Mouse (Mus musculus) gastrocnemius, adult 8-10 months (tissue): ENCODE results near the gene Gm527. TPM values are rescaled to one million over a fixed set of nuclear protein-coding genes. Genes with fewer than 3 reads are reported as not detected.
A peak's percentile ranks its signal among the peaks of the same experiment; 100 is the strongest.

Experiments used
- DNase-seq, 2 experiments: peaks; one replicate each; pipeline ENCODE4 v3.0.0; 2022; ENCODE audit warnings: low spot score in 2 of 2
- total RNA-seq, 4 experiments: library from RNA; stranded (reverse); gene quantifications; 2 replicates each; pipeline ENCODE4 v1.2.4; 2022

Gene Gm527
- total RNA-seq = 1 to 10 TPM; 2.3 to 2.9 (median 2.6) TPM

DNA sequence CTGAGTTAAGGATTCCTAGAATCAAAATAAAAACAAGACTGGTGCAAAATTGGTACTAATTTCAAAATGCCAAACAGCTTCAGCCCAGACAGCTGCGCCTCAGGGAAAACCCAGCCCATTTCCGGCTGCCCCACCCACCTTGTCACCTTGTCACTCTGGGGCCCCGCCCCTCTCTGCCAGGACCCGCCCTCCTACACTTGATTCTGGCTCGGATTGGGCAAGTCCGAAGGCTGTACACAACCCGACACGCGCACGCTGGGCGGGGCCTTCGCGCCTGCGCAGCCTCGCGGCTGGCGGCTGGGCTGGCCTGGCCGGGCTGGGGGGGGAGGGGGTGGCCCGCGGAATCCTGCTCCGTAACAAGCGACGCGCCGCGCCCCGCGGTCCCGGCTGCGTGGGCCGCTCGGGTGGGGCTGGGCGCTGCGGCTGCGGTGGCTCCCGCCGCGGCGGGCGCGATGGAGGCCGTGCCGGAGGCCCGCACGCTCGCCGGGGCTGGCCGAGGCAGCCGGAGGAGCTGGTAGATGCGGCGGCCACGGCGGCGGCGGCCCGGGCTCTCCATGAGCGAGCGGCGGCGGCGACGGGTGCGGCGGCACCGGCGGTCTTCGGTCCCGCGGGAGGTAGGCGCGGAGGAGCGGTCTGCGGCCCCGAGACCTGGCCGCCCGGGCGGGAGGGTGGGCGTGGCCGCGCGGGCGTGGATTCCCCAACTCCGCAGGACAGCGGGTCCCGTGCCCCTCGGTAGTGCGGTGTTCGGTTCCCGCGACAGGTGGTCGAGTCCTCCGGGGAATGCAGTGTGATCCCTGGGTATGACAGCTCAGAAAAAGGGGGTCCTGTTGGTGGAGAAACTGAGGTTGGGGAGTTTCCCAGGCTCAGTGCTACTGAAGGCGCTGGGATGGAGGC, at the start of gene Gm527:
Gene Gm527, plus strand, starts transcription at position 329 of the 894 bp plus-strand sequence.
- peak; percentile 93 to 95 for DNase-seq

DNA sequence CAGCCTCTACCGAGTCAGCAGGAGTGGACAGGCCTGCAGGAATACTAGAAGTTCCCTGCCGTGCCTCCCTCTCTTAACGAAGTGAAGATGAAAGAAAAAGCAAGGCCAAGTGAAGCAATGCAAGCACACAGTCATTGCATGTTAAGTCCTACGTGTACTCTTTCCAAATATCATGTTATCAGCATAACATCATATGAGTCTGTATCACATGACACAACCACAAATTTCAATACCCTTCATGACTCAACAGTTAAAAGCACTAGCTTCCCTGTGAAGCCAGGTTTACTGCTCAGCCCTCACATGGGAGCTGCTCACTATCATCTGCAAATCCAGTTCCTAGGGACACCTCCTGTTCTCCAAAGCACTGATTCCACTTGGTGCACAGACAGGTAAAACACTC, 46.6 kb upstream of the Gm527 start:
- DNase-seq = no peak

DNA sequence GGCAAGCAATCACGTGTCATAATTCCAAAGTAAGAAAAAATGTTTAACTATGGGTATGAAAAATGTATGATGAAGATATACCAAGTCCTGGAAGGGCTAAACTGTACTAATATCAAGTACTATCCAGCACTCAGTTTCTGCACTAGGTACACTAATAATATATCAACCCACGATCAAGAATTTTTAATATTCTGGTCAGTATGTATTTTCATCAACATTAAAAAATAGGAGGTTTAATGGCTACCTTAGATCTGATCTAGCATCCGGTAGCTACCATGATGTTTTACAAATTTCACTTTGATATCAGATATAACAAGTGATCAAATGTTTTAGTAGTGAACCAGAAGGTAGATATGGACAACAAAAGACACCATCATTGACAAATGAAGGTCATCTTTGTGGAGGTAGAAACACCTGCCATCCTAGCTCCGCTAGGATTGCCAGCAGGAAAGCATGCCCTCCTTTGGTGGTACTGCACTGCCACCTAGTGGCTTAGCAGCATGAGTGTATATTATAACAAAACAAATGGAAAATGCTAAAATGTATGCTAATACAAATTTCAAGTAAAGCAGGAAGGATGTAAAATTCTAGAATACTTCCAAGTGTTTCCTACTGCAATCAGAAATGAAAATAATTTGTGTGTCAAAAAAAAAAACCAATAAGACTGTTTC, 20.5 kb upstream of the Gm527 start:
- DNase-seq = peak in 1 of 2 experiments; percentile 2

DNA sequence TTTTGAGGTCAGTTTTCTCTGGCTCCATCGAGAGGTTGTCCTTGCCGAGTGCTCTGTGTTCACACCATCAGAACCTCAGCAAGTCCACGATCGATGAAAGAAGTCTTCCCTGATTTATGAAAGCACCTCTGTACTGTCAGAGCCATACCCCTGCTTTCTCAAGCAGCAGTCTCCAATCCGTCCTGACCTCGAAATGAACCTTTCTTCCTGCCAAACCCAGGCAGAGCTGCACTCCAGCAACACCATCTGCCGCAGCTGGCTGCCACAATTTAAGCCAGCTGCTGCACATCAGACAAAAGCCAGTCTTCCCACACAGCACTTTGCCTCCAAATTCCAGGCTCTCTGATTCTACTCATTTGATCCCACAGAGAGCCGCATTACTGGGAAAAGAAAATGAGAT, 15.2 kb upstream of the Gm527 start:
- DNase-seq = peak; percentile 15 to 55

DNA sequence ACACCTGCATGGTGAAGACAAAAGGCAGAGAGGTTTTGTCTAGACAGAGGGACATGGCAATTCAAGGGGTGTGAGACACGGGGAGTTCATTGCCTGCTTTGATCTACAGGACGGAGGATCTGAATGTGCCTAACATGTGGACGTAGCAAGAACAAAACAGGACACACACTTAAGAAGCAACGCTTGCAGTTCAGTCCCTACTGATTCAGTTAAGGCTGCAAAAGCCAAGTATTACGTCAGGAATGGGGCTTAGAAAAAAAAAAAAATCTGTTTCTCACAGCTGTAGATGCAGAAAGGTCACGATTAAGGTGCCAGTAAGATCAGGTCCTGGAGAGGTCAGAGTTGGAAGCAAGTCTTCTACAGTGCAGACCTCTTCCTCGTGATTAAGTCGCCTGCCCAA, 14.5 kb upstream of the Gm527 start:
- no peak for DNase-seq

DNA sequence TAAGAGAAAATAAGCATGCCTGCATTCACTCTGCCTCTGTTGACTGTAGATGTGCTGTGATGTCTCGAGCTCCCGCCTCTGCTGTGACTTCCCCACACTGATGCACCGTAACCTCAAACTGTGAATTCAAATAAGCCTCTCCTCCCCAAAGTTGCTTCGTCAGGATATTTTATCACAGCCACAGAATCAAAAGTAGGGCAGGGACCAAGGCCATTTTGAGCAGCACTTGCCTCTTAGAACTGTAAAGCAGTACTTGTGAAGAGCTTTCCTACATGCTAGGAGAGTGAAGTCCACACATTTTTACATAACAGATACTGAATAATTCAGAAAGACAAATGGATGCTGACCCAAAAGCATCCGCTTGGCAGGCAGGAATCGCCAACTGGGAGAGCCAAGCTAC, 4.7 kb upstream of the Gm527 start:
- no peak for DNase-seq

DNA sequence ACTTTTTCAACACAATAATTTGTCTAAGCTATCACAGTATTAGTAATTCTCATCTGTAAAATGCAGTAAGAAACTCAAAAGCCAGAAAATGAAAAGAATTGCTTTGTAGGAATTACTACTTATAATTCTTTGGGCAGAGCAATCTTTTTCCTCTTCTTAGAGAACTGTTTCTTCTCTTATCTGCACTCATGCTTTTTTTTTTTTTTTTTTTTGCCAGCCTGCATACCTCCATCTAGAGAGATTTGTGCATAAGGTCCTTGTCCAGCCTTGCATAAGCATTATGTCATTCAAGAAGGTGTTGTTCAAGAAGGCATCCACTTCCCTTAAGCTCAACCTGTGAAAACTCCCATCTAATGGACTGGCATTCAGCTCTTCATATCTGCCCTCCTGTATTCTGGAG, 971 bp upstream of the Gm527 start:
- DNase-seq = no peak

DNA sequence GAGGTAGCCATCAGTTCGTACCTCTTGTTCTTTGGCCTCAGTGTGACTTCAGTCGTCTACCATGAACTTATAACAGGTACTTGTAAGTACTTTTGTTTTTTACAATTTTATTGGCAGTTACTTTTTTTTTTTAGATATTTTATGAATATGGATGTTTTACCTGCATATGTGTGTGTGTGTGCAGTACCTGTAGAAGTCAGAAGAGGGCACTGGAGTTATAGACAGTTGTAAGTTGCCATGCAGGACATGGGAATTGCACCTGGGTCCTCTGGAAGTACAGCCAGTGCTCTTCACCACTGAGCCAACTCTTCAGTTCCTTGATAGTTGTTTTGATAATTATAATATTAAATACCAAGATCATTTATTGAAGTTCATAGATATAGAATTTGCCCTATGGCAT, 19.8 kb downstream of the Gm527 start:
- no peak for DNase-seq

DNA sequence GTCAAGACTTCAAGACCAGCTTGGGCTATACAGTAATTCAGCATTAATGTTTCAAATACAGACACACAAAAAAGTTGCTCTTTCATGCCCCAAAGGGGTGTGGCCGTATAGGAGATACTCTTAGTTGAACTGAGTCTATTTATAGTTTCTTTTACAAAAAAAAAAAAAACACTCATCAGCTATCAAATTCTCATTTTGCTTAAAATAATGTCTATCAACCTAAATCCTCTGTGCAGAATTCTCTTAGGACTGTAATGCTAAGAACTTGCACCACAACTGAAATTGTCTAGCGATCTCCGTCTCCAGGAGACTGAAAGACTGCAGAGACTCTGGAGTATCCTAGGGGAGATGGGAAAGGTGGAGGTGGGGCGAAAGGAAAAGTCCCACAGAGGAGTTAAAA, 46.9 kb downstream of the Gm527 start:
- DNase-seq = no peak

DNA sequence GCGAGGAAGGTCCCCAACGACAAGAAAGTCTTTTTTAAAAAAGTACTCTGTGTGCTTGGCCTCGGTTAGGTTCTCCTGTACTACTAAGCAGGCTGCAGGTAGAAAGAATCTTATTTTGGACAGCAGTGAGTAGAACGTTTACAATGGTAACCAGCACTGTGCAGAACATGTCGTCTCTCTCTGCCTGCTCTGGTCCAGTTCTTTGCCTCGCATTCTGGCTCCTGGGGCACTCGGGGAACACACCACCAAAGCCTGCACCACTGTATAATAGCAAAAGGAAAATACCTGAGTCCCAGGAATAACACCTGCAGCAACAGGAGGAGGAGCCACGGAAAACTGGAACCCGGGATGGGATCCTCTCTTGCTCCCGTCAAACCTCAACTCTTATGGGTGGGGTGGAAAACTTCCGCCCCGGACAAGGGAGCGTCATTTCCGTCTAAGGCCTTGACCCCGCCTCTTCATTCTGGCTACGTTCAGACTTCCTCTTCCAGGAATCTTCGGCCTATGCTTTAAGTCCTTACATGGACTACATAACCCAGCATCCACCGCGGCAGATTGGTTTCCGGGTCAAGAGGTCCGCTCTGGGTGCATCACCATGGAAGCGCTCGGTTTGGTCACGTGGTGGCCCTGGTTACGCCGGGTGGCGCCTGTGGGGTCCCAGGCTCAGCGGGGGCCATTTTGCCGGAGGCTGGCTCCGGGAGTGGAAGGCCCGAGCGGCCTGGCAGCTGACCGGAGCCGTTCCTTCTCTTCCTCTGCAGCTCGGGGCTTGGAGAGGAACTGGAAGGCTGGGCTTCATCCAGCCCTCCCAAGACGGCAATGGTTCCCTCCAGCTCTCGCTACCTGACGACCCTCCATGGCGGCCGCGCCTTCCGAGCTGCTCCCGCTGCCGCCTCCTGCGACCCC, 47.7 kb downstream of the Gm527 start, which contains the start of the genes Klhl28 and Togaram1:
Gene Klhl28, minus strand, starts transcription at position 411 of the 903 bp plus-strand sequence.
Gene Togaram1, plus strand, starts transcription at position 681 of the 903 bp plus-strand sequence.
- peak; percentile 97 to 98 for DNase-seq

DNA sequence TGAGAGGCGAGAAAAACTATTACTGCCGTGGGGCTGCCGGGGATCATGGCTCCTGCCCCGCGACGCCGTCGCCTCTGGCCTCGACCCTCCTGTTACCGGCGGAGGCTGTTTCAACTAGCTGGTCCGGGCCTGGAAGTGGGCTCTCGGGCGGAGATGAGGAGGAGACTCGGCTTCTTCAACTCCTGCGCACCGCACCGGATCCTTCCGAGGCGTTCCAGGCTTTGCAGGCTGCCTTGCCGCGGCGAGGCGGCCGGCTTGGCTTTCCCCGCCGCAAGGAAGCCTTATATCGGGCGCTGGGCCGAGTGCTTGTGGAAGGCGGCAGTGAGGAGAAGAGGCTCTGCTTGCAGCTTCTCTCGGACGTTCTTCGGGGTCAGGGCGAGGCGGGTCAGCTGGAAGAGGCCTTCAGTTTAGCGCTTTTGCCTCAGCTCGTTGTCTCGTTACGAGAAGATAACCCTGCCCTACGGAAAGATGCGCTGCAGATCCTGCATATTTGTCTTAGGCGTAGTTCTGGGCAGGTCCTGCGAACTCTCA, 48.5 kb downstream of the Gm527 start:
- DNase-seq = peak in 1 of 2 experiments; percentile 14

DNA sequence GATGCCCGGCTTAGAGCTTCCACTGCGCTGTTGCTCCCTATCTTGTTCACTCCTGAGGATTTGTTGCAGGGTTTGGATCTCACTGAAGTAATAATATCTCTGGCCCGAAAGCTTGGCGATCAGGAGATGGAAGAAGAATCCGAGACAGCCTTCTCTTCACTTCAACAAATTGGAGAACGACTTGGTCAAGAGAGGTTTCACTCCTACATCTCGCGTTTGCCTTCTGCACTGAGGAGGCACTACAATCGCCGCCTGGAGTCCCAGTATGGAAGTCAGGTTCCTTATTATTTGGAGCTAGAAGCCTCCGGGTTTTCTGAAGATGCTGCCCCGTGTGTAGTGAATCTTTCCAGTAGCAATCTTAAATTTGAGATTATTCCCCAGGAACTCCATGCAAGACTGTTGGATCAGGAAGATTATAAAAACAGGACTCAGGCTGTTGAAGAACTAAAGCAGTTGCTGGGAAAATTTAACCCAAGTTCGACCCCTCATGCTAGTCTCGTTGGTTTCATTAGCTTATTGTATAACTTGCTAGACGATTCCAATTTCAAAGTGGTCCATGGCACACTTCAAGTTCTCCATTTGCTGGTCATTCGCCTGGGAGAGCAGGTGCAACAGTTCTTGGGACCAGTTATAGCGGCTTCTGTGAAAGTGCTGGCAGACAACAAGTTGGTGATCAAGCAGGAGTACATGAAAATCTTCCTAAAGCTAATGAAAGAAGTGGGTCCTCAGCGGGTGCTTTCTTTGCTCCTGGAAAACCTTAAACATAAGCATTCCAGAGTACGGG, 49.1 kb downstream of the Gm527 start:
- no peak for DNase-seq

DNA sequence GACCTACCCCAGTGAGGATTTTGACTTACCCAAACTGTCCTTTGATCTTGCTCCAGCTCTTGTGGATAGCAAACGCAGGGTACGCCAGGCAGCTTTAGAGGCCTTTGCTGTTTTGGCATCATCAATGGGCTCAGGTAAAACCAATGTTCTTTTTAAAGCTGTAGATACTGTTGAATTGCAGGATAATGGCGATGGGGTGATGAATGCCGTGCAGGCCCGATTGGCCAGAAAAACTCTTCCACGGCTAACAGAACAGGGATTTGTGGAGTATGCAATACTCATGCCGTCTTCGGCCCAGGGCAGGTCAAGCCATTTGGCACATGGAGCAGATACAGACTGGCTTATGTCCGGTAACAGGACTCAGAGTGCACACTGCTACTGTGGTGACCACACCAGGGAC, 49.8 kb downstream of the Gm527 start:
- peak in 1 of 2 experiments; percentile 11 for DNase-seq

DNA sequence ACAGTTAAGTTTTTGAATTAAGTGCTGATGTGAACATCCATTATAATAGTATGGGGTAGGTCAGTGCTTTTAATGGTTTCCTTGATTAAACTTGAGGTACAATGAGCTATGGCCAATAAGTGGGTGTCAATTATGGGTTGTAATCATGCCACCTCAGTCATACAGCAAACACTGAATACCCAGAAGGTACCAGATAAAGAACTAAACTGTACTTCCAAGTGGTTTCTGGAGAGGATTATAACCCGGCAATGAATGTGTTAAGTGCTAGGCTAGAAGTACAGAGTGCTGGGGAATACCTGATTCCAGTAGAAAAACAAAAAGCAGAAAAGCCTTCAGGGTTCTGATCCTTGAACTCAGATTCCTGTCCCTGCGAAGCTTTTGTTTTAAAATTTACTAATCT, 50.4 kb downstream of the Gm527 start:
- DNase-seq = no peak

DNA sequence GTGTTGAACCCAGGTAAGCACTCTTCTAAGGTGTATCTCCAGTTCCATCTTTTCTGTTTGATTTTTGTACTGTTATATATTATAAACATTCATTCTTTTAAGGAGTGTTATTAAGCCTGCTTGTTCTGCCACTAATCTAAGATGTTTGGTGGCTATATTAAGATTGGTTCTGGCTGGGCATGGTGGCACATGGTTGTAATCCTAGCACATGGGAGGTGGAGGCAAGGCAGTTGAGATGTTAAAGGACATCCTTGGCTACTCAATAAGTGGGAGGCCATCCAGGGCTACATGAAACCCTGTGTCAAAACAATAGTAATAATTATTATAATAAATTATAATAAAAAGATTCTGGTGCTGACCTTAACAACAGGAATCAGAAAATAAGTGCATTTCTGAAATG, 53.7 kb downstream of the Gm527 start:
- no peak for DNase-seq

DNA sequence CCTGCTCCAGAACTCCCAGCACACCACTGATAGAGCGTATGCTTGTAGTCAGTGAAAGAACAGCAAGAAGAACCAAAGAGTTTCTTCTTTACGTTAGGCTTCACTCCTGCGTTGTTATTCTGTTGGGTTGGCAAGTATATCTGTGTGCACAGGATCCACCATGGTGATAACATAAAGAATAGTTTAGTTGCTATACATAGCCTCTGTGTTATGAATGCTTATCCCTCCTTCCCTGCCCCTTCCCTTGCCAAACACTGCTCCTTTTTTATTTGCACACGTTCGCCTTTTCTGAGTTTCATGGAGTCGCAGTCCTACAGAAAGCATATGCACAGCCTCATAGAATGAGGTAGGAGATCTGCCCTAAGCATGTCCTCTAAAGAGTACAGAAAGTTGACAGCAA, 54.4 kb downstream of the Gm527 start:
- DNase-seq = no peak
